Mouse (Mus musculus): ENCODE measurements around the gene Tmem213. TPM values are rescaled to one million over a fixed set of nuclear protein-coding genes. Genes with fewer than 3 reads are reported as not detected.

The Tmem213 gene
- total and polyA plus RNA-seq, 3 experiments: not detected

GRCm38 (mm10) chr6:38147301-38147700, 38.2 kb downstream of the Tmem213 start:
- no peaks in the 10 kb centered on the region for H3K27me3 ChIP-seq (ENCODE audit: control insufficient read depth in 1 of 2, insufficient read depth in 2 of 2, low read length in 2 of 2)
- no peak overlapping the region for H3K4me3 ChIP-seq (ENCODE audit: control insufficient read depth in 1 of 2, insufficient read depth in 1 of 2, low read depth in 2 of 2, low read length in 2 of 2)
- H3K9me3 ChIP-seq (replicated peaks; ENCODE audit: insufficient read depth, low read length): no peaks in the 10 kb centered on the region
- H3K79me2 ChIP-seq (ENCODE audit: control insufficient read depth, insufficient read depth, low read length, poor library complexity): no peaks in the 10 kb centered on the region
- no peaks in the 10 kb centered on the region for H3K36me3 ChIP-seq (ENCODE audit: control insufficient read depth in 1 of 2, insufficient read depth in 2 of 2, low read length in 2 of 2)
- H3K4me1 ChIP-seq (ENCODE audit: control insufficient read depth in 1 of 2, insufficient read depth in 2 of 2, low read length in 2 of 2): peaks cover 0 to 1% of the 10 kb centered on the region in 2 experiments; a peak in 1 of 4 replicates
- no peak overlapping the region for H3K9ac ChIP-seq (ENCODE audit: control insufficient read depth, low read depth, low read length, poor library complexity, severe bottlenecking)
- no peak overlapping the region for H3K27ac ChIP-seq (ENCODE audit: control insufficient read depth, low read depth, low read length)
- TF ChIP-seq EP300 (IDR thresholded peaks at IDR 0.05; ENCODE audit: low read depth in 1 of 2, low read length in 2 of 2): no peak
- TF ChIP-seq MEF2A (IDR thresholded peaks at IDR 0.05; ENCODE audit: extremely low read depth, insufficient replicate concordance, low read depth, low read length, poor library complexity, severe bottlenecking): no peak
- TF ChIP-seq ZMIZ1 (IDR thresholded peaks at IDR 0.05; ENCODE audit: low read depth, low read length): no peak
- TF ChIP-seq JUND (IDR thresholded peaks at IDR 0.05; ENCODE audit: low read depth, low read length): no peak
- TF ChIP-seq SMC3 (IDR thresholded peaks at IDR 0.05; ENCODE audit: low read depth, low read length): no peak
- no peak for DNase-seq (ENCODE audit: low read depth, low spot score)

GRCm38 (mm10) chr6:38148626-38149025, 39.6 kb downstream of the Tmem213 start:
- Histone ChIP-seq H3K27ac (ENCODE audit: control insufficient read depth, low read depth, low read length) (no peak overlapping the region), H3K9me3 (replicated peaks; ENCODE audit: insufficient read depth, low read length) (no peaks in the 10 kb centered on the region), H3K27me3 (ENCODE audit: control insufficient read depth in 1 of 2, insufficient read depth in 2 of 2, low read length in 2 of 2) (no peaks in the 10 kb centered on the region), H3K79me2 (ENCODE audit: control insufficient read depth, insufficient read depth, low read length, poor library complexity) (no peaks in the 10 kb centered on the region), H3K9ac (ENCODE audit: control insufficient read depth, low read depth, low read length, poor library complexity, severe bottlenecking) (no peak overlapping the region), H3K36me3 (ENCODE audit: control insufficient read depth in 1 of 2, insufficient read depth in 2 of 2, low read length in 2 of 2) (no peaks in the 10 kb centered on the region), H3K4me1 (ENCODE audit: control insufficient read depth in 1 of 2, insufficient read depth in 2 of 2, low read length in 2 of 2) (peaks cover 0 to 3% of the 10 kb centered on the region in 2 experiments; a peak in 1 of 4 replicates), H3K4me3 (ENCODE audit: control insufficient read depth in 1 of 2, insufficient read depth in 1 of 2, low read depth in 2 of 2, low read length in 2 of 2) (no peak overlapping the region)
- TF ChIP-seq BHLHE40 (IDR thresholded peaks at IDR 0.05; ENCODE audit: borderline replicate concordance, low read depth, low read length): no peak
- TF ChIP-seq RCOR1 (IDR thresholded peaks at IDR 0.05; ENCODE audit: low read depth, low read length): no peak
- TF ChIP-seq MYB (IDR thresholded peaks at IDR 0.05; ENCODE audit: low read depth, low read length): no peak
- no peak for TF ChIP-seq RAD21 (IDR thresholded peaks at IDR 0.05; ENCODE audit: low read depth, low read length)
- TF ChIP-seq MEF2A (IDR thresholded peaks at IDR 0.05; ENCODE audit: extremely low read depth, insufficient replicate concordance, low read depth, low read length, poor library complexity, severe bottlenecking): no peak
- TF ChIP-seq CTCF (IDR thresholded peaks at IDR 0.05 in 2 of 3, conservative IDR thresholded peaks at IDR 0.05 in 1 of 3; ENCODE audit: control insufficient read depth in 1 of 3, insufficient read depth in 1 of 3, low read depth in 2 of 3, low read length in 3 of 3, poor library complexity in 1 of 3, severe bottlenecking in 1 of 3): no peak
- no peak for TF ChIP-seq SMC3 (IDR thresholded peaks at IDR 0.05; ENCODE audit: low read depth, low read length)
- TF ChIP-seq TBP (IDR thresholded peaks at IDR 0.05; ENCODE audit: low read depth, low read length): no peak
- TF ChIP-seq MXI1 (IDR thresholded peaks at IDR 0.05; ENCODE audit: low read depth, low read length): no peak
- no peak for TF ChIP-seq ZKSCAN1 (IDR thresholded peaks at IDR 0.05; ENCODE audit: low read depth, low read length)
- no peak for TF ChIP-seq USF1 (IDR thresholded peaks at IDR 0.05; ENCODE audit: low read depth, low read length)
- DNase-seq (ENCODE audit: low read depth, low spot score): no peak

GRCm38 (mm10) chr6:38149483-38149882, 40.4 kb downstream of the Tmem213 start:
- no peaks in the 10 kb centered on the region for H3K9me3 ChIP-seq (replicated peaks; ENCODE audit: insufficient read depth, low read length)
- no peak overlapping the region for H3K27ac ChIP-seq (ENCODE audit: control insufficient read depth, low read depth, low read length)
- H3K4me3 ChIP-seq (ENCODE audit: control insufficient read depth in 1 of 2, insufficient read depth in 1 of 2, low read depth in 2 of 2, low read length in 2 of 2): no peak overlapping the region
- peaks cover 0 to 3% of the 10 kb centered on the region in 2 experiments; a peak in 1 of 4 replicates for H3K4me1 ChIP-seq (ENCODE audit: control insufficient read depth in 1 of 2, insufficient read depth in 2 of 2, low read length in 2 of 2)
- no peaks in the 10 kb centered on the region for H3K27me3 ChIP-seq (ENCODE audit: control insufficient read depth in 1 of 2, insufficient read depth in 2 of 2, low read length in 2 of 2)
- DNase-seq (ENCODE audit: low read depth, low spot score): no peak
- TF ChIP-seq TAL1 (IDR thresholded peaks at IDR 0.05; ENCODE audit: low read length) (no peak), USF1 (IDR thresholded peaks at IDR 0.05; ENCODE audit: low read depth, low read length) (no peak), SMC3 (IDR thresholded peaks at IDR 0.05; ENCODE audit: low read depth, low read length) (no peak), MYB (IDR thresholded peaks at IDR 0.05; ENCODE audit: low read depth, low read length) (no peak), UBTF (IDR thresholded peaks at IDR 0.05; ENCODE audit: borderline replicate concordance, insufficient read depth, low read depth, low read length) (no peak), MYC (IDR thresholded peaks at IDR 0.05; ENCODE audit: low read depth, low read length) (no peak), E2F4 (IDR thresholded peaks at IDR 0.05; ENCODE audit: borderline replicate concordance, low read depth, low read length) (no peak), HCFC1 (IDR thresholded peaks at IDR 0.05; ENCODE audit: low read depth, low read length) (no peak), USF2 (IDR thresholded peaks at IDR 0.05; ENCODE audit: borderline replicate concordance in 1 of 2, insufficient read depth in 1 of 2, low read depth in 1 of 2, low read length in 2 of 2) (no peak), CTCF (IDR thresholded peaks at IDR 0.05 in 2 of 3, conservative IDR thresholded peaks at IDR 0.05 in 1 of 3; ENCODE audit: control insufficient read depth in 1 of 3, insufficient read depth in 1 of 3, low read depth in 2 of 3, low read length in 3 of 3, poor library complexity in 1 of 3, severe bottlenecking in 1 of 3) (no peak), ETS1 (IDR thresholded peaks at IDR 0.05; ENCODE audit: low read depth, low read length) (no peak), JUND (IDR thresholded peaks at IDR 0.05; ENCODE audit: low read depth, low read length) (no peak)
- no peaks in the 10 kb centered on the region for H3K79me2 ChIP-seq (ENCODE audit: control insufficient read depth, insufficient read depth, low read length, poor library complexity)
- no peaks in the 10 kb centered on the region for H3K36me3 ChIP-seq (ENCODE audit: control insufficient read depth in 1 of 2, insufficient read depth in 2 of 2, low read length in 2 of 2)
- H3K9ac ChIP-seq (ENCODE audit: control insufficient read depth, low read depth, low read length, poor library complexity, severe bottlenecking): no peak overlapping the region

Measured in MEL (cell line).